Mouse (Mus musculus): ENCODE measurements around the gene Rbfox3.

Rbfox3 gene

DNA sequence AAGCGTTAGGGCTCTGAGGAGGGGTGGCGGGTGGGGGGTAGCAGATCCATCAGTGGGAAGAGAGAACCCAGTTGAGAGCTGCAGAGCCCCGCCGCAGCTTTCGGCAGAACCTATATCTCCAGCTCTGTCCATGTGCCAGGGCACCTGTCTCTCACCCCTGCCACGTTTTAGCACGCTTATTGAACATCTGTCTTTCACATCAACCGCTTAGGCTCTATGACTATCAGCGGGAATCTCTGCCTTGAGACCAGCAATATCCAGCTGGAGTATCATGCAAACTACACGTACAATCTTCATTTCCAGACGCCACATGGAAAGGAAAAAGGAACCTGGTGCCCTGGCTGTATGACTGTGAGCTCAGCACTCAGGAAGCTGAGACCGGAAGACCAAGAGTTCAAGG lies 182.6 kb downstream of the Rbfox3 start:
- peak; percentile 19 for DNase-seq (ENCODE audit: low spot score)

DNA sequence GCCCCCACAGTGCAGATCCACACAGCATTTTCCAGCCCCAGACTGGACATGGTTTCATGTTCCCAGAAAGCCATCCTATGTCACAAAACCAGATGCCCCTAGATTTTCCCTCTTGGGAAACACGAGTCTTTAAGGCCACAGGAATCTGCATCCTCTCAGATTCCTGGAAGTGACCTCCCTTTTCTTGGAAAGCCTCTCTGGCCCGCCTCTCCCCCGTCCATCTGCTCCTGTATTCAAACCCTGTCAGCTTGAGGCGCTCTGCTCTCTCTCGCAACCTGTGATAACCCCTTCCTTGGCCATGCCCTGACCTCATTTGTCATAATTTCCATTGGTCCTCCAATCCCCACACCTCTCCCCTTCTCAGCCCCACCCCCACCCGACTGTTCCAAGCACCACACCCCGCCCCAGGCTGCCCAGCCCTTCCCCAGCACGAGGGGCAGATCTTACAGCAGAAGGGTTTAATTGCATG lies 183.3 kb downstream of the Rbfox3 start:
- peak; percentile 47 for DNase-seq (ENCODE audit: low spot score)

DNA sequence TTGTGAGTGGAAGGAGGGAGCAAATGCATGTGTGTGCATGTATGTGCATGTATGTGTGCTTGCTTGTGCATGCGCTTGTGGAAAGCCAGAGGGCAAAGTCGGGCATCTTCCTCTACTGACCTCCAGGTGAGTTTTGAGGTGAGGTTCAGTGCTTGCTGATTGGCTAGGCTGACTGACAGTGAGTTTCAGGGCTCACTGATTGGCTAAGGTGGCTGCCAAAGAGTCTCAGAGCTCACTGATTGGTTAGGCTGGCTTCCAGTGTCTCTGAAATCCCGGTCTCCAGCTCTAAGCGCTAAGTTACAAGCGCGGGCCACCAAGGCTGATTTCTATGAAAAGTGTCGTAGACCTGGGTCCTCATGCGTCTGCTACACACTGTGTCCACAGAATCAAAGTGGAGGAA lies 185.0 kb downstream of the Rbfox3 start:
- no peak for DNase-seq (ENCODE audit: low spot score)

DNA sequence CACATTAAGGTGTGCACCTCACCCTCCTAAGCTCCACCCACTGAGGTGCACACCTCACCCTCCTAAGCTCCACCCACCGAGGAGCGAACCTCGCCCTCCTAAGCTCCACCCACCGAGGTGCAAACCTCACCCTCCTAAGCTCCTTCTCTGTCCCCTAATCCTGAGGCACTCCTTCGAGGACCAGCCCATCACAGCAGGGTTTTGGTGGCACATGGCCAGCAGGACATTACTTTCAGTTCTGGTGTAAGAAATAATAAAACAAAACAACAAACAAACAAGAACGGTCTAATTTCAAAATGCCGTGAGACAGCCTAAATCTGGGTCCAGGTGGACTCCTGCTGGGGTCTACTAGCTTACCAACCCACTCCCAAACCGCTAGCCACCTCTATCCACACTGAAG lies 187.0 kb downstream of the Rbfox3 start:
- no peak for DNase-seq (ENCODE audit: low spot score)

DNA sequence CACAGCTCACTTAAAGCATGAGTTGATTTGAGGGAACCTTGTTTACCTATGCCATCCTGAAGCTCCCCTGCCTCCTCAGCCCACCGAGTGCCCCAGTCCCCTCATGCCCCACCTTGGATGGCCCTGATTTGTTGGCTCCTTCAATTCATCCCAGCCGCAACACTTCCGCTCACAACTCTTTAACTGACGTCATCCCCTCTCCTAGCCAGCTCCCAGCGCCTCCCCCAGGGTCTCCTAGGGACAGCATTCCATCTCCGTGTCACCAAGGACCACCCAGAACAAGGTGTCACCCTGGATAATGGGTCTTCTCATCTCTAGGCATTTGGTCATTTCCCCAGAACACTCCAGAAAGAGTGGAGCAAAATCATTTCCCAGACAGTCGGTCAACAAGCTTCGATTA lies 188.2 kb downstream of the Rbfox3 start:
- DNase-seq (ENCODE audit: low spot score): no peak

DNA sequence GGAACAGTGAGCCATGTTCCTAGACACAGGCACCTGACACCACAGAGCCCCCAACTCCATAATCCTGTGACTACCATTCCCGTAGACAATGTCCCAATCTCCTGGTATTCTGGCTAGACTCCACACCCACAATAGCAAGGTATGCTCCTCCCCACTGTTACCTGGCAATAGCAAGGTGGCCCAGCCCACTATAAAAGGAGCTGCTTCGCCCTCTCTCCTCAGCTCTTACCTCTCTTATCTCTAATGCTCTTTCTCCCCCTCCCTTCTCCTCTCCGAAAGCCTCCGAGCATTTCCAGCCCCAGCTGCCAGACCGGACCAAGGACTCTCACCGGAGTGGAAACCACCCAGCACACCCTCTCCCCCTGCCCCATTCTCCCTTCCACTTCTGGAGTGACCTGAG lies 189.5 kb downstream of the Rbfox3 start:
- no peak for DNase-seq (ENCODE audit: low spot score)

DNA sequence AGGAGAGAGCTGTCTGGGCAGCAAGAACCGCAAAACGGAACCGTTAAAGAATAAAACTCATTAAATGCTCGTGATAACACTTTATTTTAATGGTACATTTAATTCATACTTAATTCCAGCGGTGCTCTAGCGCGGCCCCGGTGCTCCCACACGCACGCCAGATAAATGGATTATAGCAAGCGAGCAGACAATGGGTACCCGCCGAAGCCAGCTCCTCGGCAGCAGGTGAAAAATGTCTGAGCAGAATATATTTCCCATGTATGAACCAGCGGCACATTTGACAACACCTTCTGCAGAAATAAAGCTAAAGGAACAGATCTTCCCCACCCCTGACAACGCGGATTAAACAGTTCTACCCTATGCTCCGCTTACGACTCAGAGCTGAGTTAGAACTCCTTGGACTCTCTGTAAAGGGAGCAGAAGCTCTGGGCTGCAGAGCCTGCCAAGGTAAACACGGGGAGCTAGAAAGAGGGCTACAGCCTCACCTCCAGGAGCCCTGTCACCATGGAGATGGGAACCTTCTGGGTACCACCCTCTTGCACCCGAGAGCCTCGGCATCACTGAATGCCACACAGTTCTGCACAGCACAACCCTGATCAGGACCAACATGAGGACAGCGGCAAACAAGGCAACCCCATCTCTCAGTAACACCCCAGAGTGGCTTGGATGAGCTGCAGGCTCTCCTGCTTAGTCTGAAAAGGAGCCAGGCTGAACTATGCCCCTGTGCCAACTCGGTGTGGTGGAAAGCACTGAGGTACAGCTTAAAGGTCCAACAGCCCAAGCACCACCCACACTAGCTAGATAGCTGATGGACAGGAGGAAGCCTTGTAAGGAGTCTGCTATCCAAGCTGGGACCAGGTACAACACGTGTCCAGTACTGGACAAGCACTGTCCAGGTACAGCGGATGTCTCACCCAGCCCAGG lies 196.5 kb downstream of the Rbfox3 start:
- no peak for DNase-seq (ENCODE audit: low spot score)

DNA sequence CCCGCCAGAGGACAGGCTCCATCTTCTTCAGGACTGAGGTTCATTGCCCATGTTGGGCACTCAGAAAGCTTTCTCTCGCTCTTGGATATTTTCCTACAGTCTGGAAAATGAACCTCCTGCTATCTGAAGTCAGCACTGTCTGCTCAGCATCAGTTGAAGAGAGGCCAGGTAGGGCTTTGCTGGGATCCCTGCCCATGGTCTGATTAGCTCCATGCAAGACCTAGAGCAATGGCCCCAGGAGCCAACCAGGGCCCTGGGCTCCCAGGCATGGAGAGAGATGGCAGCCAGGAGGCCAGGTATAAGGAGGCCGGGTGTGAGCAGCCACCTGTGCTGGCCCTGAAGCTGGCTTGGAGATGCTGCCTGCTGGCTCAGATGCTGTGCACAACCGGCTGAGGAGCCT lies 198.6 kb downstream of the Rbfox3 start:
- DNase-seq (ENCODE audit: low spot score): no peak

DNA sequence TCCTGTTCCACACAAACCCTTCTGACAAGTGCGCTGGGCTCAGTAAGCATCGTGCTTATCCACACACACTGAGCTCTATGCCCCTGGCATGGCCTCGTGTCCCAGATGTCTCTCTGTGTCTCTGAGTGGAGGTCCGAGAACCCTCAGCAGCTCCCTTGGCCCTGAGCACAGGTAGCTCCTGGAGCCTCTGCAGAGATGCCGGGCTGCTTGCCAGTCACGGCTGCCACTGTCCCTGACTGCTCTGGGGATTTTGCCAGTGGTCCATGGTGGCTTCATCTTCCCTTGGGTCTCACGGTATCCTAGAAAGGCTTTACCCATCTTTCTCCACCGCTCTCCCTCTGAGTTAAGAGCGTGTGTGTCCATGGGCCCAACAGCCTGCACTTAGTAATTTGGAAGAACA lies 199.3 kb downstream of the Rbfox3 start:
- no peak for DNase-seq (ENCODE audit: low spot score)

DNA sequence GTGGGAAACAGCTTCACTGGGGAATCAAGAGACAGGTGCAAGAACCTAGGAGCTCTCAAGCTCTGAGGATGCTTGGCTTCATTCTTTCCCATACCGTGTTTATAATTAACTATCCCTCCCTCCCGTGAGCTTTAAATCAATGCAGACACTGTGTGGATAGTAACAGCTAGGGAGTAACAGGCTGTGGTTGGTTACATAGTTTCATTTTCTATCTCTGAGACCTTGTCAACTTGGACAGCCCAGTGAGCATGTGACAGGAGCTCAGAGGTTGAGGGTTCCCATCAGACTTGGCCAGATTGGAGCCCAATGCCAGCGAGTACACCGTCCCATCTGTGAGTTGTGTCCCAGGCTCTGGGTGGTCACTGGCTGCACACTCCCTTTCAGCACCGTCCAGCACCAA lies 201.4 kb downstream of the Rbfox3 start:
- DNase-seq (ENCODE audit: low spot score): no peak

DNA sequence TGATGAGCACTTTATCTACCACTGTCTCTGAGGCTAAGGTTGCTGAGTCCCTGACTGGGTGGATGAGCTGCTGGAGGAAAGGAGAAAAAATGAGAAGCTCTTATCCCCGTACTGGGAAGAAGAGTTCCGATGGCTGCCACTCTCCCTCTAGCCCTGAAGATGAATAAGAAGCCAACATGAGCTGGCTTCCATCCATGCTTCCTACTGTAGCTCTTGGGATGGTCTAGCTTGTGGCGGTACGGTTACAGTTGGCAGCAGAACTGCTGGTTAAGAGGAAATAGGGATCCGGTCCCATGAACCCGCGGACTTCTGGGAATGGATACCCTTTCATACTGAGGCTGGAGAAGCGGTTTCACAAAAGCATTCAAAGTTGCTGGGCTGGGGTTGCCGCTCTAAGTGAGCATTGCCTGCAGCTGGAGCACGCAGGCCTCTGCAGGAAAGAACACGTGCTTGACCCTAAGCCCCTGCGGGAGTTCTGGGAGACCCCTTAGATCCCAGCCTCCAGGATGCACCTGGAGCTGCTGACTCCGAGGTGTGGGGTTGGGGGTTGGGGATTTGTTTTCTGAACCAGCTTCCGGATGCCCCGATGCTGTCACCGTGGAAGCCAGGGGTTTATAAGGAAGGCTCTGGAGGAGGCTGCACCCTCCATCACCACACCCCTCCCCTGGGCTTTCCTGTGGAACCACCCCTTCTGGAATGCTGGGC lies 215.0 kb downstream of the Rbfox3 start:
- no peak for DNase-seq (ENCODE audit: low spot score)

DNA sequence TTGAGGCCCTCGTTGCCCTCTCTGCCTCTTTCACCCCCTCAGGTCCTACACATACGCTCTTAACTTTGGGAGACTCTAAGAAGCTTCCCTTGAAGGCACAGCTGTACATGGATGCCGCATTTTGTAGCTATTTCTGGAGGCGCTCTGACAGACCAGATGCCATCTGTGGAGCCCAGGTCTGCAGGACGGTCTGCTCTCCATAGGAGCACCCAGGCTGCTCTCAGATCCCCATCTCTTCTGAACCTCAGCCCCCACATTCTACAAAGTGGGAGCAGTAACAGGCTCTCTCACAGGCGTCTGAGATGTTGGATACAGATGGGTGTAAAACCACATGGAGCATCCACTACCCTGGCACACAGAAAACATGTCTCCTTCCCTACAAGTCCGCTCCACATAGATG lies 218.1 kb downstream of the Rbfox3 start:
- DNase-seq (ENCODE audit: low spot score): no peak

DNA sequence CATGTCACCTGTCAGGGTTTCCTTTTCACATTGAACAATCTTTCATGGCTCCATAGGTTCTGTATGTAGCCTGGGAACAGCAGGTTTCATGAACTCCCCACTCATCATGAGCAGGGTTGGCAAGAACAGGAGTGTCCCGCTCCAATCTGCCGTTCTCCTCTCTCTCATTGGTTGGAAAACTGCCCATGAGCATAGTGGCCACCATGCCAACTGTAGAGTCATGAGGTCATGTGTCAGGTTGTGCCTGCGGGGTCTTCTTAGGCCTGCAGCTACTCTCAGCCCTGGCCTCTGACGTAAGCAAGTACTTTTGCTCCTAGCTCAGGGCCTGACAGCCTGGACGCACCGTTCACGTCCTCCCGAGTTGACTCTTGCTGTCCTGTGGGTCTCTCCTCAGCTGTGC lies 221.1 kb downstream of the Rbfox3 start:
- no peak for DNase-seq (ENCODE audit: low spot score)

DNA sequence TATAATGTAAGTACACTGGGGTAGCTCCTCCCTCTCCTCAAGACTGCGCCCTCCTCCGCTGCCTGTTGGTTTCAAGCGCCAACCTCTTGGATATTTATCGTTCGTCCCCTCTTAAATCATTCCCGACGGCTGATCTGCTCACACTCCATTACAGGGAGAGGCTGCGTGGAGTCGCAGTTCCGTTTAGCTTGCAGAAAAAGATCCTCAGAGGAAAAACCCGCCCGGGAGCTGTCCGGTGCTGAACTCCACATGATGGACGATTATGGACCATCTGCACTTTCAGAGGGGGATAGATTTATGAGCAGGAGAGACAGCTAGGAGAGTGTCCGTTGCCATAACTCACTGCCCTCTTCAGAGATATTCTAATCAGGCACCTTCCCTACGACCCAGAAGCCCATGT lies 226.0 kb downstream of the Rbfox3 start:
- peak; percentile 52 for DNase-seq (ENCODE audit: low spot score)

DNA sequence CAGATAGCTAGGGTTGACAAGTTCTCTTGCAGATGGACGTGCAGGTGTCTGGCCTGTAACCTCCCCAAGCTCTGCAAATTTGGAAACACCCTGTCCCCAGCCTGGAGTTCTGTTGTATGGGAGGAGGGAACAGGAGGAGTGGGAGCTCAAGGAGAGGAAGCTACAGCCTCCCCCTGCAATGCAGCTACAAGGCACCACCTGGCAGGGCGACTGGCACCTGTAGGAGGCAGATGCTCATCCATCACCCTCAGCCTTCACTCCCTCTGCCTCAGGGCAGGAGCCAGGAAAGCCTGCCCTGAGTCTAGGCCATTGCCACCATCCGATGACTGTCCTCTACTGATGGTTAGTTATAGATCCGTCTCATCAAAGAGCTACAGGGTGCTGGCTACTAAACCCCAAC lies 226.7 kb downstream of the Rbfox3 start:
- DNase-seq (ENCODE audit: low spot score): no peak

DNA sequence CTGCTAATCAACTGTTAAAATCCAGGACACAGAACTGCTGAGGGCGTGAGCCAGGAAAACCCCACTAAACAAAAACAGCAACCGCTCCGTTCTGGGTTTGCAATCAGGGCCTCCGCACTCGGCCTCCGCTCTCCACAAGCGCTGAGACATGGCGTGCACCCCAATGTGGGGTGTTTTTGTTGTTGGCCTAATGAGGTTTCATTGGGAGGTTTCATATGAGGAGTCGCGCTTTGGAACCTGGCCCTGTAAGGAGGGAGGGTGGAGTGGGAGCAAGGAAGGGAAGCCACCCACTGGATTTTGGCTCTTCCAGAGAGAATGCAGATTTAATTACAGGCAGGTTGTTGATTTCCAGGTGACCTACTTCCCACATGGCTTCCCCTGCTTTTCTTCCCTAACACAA lies 230.7 kb downstream of the Rbfox3 start:
- DNase-seq (ENCODE audit: low spot score): no peak

DNA sequence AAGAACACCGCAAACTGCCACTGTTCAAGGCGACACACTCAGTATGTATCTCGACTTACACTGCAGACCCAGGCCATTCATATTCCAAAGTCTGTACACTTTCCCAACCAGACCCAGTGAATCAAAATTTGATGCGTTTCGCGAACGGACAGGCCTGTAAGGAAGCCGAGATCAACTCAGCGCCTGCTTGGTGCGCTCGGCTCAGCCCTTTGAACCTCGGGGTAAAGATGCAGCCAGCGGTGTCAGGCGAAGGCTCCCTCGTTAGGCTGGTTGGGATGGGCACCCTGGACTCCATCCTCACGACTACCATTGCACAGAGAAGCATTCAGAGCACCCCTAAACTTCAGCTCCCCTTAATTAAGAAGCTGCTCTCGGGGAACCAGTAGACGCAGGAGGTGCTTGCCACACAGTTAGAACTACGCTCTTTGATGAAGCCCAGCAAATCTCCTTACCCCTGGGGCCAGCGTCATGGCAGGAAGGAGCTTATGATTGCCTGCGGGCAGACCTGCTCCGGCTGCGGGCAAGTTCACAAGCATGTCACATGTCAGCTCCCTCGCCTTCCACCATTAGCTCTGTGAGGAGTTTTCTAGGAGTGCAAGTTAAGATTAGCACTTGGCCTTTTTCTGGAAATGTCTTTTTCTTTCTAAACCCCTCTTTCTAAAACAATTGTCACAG lies 231.5 kb downstream of the Rbfox3 start:
- DNase-seq (ENCODE audit: low spot score): no peak

DNA sequence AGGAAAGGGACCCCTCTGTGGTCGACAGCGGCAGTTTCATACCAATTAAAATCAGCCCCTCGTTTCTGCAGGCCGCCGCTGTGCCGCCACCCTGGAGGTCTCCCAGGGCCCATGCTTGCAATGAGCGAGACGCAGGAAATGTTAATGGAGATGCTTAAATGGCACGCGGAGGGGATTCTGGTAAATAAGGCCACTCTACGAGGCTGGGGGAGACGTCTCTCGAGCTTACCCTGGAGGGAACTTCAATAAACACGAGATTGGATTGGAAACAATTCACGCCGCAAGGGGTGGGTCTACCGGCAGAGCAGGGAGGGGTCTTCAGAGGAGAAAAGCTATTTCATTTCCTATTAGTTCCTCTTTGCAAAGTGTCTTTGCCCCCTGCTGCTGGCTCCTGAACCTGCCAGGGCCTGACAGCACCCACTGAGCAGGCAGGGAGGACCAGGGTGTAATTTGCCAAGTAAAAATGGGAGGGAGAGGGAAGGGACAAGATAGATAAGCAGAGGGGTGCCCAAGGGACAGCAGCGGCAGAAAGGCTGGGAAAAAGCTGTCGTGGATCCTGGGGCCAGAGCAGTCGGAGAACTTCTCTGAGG lies 232.8 kb downstream of the Rbfox3 start:
- DNase-seq (ENCODE audit: low spot score): no peak

DNA sequence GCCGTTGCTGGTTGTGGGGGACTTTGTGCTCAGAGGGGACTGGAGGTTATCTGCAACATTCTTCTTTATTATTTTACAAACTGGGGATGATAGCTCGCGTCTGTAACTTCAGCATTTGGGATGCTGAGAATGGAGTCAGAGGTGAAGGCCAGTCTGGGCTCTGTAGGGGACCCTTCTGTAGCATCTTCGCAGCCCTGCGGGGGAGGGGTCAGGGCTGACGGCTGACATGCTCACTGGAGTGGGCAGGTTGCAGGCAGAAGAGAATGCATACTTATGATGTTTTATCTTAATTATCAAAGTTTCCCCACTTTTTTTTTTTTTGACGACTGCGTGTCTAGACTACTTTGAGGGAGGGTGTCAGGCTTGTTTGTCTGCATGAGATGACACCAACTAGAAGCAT lies 234.1 kb downstream of the Rbfox3 start:
- no peak for DNase-seq (ENCODE audit: low spot score)

DNA sequence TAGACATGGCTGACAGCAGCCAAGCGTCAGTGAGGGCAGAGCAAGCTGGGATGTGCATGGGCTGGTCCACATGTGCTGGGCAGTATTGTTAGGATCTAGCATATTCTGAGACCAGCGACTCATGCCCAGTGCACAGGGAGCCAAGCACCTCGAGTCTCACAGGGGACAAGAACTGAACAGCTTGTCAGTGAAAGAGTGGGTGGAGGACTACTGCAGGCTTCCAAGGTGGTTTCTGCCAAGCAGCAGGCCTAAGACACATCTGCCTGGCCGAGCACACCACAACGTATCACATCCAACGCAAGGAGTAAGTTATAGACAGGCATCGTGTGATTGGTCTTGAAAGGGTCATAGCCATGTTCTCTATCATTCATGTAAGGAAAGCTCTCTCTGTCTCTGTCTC lies 235.0 kb downstream of the Rbfox3 start:
- DNase-seq (ENCODE audit: low spot score): no peak

DNA sequence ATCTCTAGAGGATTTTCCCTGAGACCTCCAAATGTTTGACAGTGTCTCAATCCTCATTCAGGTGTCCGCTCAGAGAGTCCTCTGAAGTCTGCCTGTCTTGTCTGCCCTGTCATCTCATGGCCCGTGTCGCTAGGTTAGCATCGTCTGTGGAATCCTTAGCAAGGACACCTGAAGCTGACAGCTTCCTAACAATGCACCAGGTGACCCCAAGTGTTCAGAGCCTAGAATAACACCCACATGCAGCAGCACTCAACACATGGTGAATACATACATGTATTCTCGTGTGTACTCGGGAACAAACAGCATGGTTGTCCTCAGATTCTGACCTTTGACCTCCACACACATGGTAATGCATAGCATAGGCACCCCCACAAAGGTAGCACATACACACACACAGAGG lies 239.4 kb downstream of the Rbfox3 start:
- no peak for DNase-seq (ENCODE audit: low spot score)

DNA sequence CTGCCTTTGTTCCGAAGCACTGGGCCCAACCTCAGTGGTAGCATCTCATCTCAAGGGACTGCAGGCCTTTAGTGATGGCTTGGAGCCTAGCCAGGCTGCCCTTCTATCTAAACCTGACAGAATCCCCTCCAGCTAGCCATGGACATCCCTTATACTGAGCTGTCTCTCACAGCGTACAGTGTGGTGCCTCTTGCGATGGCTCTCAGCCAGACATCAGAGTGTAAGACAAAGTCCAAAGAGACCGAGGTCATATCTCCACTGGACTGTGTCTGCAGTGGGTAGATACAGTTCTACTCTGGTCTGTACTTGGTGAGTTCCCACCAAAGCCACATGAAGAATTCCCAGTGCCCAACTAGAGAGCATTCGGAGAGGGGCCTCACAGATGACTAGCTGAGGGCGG lies 240.2 kb downstream of the Rbfox3 start:
- no peak for DNase-seq (ENCODE audit: low spot score)

DNA sequence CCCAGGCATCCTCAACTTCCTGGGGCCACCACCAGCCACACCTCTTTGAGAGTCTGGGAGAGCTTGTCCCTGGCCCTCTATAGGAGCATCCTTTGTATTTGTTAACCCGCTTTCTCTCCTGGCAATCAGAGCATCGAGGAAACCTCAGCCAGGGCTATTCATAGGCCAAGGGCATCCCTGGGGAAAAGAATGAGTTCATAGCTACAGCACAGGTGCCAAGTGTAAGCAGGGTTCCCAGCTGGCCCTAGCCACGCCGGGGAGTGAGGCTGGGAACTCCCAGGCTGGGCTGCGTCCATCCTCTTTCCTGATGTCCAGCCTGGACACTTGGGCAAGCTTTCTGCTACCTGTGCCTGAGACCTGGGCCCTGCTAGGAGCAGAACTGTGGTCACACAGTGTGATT lies 241.6 kb downstream of the Rbfox3 start:
- DNase-seq (ENCODE audit: low spot score): no peak
